Mouse (Mus musculus): ENCODE measurements around the gene Eno3. TPM values are rescaled to one million over a fixed set of nuclear protein-coding genes. Genes with fewer than 3 reads are reported as not detected.

Eno3 gene
- total RNA-seq, 1 experiment from 2014 or later, result 414 TPM

DNA sequence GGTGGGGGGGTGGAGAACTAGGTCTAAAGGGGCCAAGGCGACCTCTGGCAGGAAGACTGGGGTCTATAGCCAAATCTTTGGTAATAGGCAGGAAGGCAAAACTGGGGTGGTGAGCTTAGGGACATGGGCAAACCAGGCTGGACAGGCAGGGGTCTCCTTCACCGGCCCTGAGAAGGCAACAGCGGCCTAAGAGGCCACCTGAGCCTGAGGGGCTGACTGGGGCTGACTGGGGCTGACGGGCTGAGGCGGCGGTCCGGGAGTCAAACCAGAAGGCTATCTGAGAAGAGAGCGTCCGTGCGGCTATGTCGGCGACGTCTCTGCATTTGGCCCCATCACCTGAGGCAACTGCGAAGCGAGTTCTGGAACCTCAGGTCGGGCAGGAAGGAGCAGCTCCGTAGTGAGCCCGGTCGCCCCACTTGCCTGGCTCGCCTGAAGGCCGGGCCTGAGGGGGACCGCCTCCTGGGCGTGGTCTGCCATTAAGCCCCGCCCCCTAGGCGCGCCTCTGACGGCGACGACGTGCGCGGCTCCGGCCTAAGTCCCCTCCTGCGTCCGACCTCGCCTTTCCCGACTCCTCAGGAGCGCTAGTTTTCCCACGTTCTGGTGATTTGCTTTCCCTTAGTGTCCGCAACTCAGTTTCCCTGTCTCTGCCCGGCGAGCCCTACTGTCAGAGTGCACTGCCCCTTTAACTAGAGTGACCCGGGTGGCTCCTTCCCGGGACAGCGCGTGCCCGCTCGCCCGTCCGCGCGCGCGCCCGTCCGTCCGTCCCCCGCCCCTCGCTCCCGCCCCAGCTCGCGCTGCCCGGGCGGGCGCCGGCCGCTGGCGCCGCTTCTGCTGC is 42.9 kb downstream of the Eno3 start, which contains the start of the genes Inca1 and Kif1c:
Gene Inca1 (minus strand): TSS at position 434 of the 835 bp plus-strand sequence.
Gene Kif1c (plus strand): TSS at position 827 of the 835 bp plus-strand sequence.
- peak; percentile 94 for ATAC-seq (replicated peaks; ENCODE audit: insufficient number of reproducible peaks, low FRiP score, low TSS enrichment, poor library complexity, severe bottlenecking)

DNA sequence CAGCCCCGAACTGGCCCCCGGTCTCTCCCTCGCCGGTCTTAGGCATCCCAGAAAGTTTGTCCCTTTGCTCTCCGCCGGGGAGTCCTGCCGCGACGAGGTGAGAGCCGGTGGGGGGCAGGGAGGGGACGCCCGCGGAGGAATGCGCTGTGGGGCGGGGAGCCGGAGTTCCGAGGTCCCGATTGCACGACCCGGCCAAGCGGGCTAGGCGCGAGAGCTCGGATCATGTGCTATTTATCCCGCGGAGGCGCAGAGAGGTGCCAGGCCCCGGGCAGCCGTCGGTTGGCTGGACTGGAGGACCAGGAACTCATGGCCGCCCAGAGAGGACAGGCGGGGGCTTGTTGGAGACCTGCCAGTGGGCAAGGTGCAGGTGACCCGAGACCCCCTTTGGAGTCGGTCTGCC is 43.6 kb downstream of the Eno3 start:
- ATAC-seq (replicated peaks; ENCODE audit: insufficient number of reproducible peaks, low FRiP score, low TSS enrichment, poor library complexity, severe bottlenecking), result no peak

DNA sequence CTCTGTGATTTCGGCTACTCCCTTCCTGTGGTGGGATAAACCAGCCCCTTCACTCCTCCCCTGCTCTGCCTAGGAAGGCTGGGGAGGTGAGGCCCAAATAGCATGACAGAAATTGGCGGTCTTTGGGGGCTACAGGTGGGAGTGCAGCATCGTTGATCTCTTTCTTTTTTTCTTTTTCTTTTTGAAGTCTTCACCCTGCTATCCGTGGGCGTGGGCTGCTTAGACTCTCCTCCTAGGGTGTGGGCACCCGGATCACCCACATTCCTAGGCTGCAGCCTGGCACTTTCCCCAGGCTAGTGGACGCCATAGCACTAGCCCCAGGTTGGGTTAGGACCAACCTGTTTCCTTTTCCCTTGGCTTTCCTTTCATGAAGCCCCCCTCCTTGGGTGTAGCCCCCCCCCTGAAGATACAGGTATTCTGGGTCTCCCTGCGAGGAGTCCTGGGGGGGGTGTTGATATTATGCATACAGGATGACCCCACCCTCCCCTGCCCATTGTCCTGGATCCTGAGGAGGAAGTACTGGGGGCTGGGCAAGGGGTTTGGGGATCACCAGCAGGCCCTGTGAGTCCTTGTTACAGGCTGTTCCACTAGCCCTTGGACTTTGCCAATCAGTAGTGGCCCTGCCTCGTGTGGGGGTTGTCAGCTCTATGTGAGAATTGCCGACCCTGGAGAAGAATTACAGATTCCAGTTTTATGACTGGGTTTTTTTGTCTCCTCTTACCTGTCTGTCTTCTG is 44.4 kb downstream of the Eno3 start:
- no peak for ATAC-seq (replicated peaks; ENCODE audit: insufficient number of reproducible peaks, low FRiP score, low TSS enrichment, poor library complexity, severe bottlenecking)

DNA sequence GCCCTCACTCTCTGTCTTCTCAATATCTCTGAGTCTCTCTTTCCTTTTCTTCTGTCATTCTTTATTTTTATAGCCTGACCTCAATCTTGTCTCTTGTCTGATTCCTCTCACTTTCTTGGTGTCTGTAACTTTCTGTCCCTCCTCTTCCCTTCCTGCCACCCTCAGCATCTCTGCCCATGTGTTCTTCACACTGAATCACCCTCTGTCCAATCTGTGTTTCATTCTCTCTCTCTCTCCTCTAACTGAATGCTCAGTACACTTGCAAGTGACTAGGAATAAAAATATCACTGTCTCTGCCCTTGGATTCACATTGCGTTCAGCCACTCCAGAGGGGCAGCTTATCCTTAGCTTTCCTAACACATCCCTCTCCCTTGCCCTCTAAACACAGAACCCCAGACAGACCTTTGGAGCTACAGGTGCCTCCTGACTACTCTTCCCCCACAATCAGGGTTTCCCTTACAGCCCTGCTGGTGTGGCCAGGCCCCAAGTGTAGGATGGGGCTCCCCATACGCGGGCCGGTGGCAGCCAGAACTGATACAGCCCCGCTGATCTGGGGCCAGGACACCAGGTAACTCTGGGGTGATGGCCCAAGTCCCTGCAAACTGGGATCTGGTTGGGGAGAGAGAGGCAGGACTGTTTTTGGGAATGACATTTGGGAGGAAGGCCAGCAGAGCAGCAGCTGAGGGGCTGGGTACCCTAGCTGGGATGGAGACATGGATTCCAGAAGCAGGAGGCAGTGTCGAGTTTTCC is 45.2 kb downstream of the Eno3 start:
- ATAC-seq (replicated peaks; ENCODE audit: insufficient number of reproducible peaks, low FRiP score, low TSS enrichment, poor library complexity, severe bottlenecking), result no peak

DNA sequence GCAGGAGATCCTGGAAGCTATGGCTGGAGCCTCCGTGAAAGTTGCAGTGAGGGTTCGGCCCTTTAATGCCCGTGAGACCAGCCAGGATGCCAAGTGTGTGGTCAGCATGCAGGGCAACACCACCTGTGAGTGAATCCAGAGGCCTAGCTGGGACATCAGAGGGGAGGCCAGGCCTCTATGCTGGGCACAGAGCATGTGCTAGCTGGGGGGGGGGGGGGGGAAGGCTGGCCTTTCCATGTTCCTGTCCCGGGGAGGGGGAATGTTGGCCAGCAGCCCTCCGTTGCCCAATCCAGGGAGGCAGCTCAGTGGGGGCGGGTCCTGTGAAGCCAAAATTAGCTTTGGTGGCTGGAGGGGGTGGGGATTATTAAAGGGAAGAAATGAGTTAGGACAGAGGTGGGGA is 45.8 kb downstream of the Eno3 start:
- ATAC-seq (replicated peaks; ENCODE audit: insufficient number of reproducible peaks, low FRiP score, low TSS enrichment, poor library complexity, severe bottlenecking), result no peak

DNA sequence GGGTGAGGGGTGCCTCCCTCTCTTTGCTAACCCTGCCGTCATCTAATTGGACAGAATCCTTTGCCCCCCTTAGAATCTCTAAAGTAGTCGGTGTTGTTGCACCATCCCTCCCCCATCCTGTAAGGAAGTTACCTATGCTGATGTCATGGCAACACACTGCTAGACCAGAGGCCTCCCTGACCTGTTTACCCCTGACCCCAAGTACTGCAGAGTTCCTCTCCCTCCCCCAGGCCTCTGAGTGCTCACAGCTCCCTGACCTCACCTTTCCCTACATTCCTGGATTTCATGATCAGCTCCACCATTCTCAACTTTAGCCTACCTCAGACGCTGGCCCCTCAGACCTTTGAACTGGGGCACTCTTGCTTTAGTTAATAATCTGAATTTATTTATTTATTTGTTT is 49.1 kb downstream of the Eno3 start:
- no peak for ATAC-seq (replicated peaks; ENCODE audit: insufficient number of reproducible peaks, low FRiP score, low TSS enrichment, poor library complexity, severe bottlenecking)

DNA sequence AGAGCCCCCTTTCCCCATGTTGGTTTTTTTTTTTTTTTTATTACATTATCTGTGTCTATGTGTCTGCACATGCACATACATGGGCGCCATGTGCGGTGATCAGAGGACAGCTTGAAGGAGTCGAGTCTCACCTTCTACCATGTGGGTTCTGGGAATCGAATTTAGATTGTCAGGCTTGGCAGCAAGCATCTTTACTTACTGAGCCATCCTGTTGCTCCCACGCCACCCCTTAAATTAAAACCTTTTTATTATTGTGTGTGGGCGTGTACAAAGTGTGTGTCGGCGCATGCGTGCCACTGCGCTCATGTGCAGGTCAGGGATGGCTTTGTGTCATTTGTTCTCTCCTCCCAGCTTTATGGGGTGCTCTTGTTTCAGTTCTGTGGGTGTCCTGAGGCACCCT is 54.0 kb downstream of the Eno3 start:
- ATAC-seq (replicated peaks; ENCODE audit: insufficient number of reproducible peaks, low FRiP score, low TSS enrichment, poor library complexity, severe bottlenecking), result no peak

Other genes starting within 250 kb of the Eno3 start
- gene Pelp1, start 247.2 kb upstream of the Eno3 start, total RNA-seq (2017), result 1.6 to 4.9 TPM (median 2.1 TPM) in 3 replicates
- 94.2 to 148 TPM (median 113 TPM) in 3 replicates for gene Arrb2, start 224.6 kb upstream of the Eno3 start, total RNA-seq (2017)
- 37.7 to 56.2 TPM (median 52.1 TPM) in 3 replicates for gene Med11, start 205.3 kb upstream of the Eno3 start, total RNA-seq (2017)
- 0.21 TPM in 1 of 3 replicates, not detected in the others for gene Zmynd15, start 197.8 kb upstream of the Eno3 start, total RNA-seq (2017)
- gene Cxcl16, start 197.2 kb upstream of the Eno3 start, total RNA-seq (2017), result 1.6 to 3.5 TPM (median 2.8 TPM) in 3 replicates
- not detected in 3 replicates for gene Tm4sf5, start 152.0 kb upstream of the Eno3 start, total RNA-seq (2017)
- not detected in 3 replicates for gene Vmo1, start 142.6 kb upstream of the Eno3 start, total RNA-seq (2017)
- not detected in 3 replicates for gene Gltpd2, start 138.0 kb upstream of the Eno3 start, total RNA-seq (2017)
- gene Psmb6, start 131.8 kb upstream of the Eno3 start, total RNA-seq (2017), result 181 to 224 TPM (median 209 TPM) in 3 replicates
- gene Gm40193, start 124.3 kb upstream of the Eno3 start, total RNA-seq (2017), result not detected in 3 replicates
- gene Pld2, start 117.1 kb upstream of the Eno3 start, total RNA-seq (2017), result 5.1 to 22.0 TPM (median 11.1 TPM) in 3 replicates
- 50.8 to 81.3 TPM (median 55.8 TPM) in 3 replicates for gene Mink1, start 94.3 kb upstream of the Eno3 start, total RNA-seq (2017)
- gene 4930544D05Rik, start 41.4 kb upstream of the Eno3 start, total RNA-seq (2017), result not detected in 3 replicates
- 2.1 to 17.4 TPM (median 5.5 TPM) in 3 replicates for gene Chrne, start 38.0 kb upstream of the Eno3 start, total RNA-seq (2017)
- 0.57 to 3.3 TPM in 2 of 3 replicates, not detected in the other for gene Gp1ba, start 18.1 kb upstream of the Eno3 start, total RNA-seq (2017)
- 89.4 to 129 TPM (median 90.9 TPM) in 3 replicates for gene Rnf167, start 10.0 kb upstream of the Eno3 start, total RNA-seq (2017)
- gene Slc25a11, start 9.7 kb upstream of the Eno3 start, total RNA-seq (2017), result 41.1 to 62.6 TPM (median 43.5 TPM) in 3 replicates
- gene Pfn1, start 2.6 kb upstream of the Eno3 start, total RNA-seq (2017), result 527 to 871 TPM (median 568 TPM) in 3 replicates
- gene Spag7, start 12.2 kb downstream of the Eno3 start, total RNA-seq (2017), result 49.1 to 78.2 TPM (median 76.7 TPM) in 3 replicates
- gene Camta2, start 30.9 kb downstream of the Eno3 start, total RNA-seq (2017), result 8.9 to 20.6 TPM (median 15.7 TPM) in 3 replicates
- 0.53 TPM in 1 of 3 replicates, not detected in the others for gene Inca1, start 43.0 kb downstream of the Eno3 start, total RNA-seq (2017)
- gene Kif1c, start 43.3 kb downstream of the Eno3 start, total RNA-seq (2017), result 27.3 to 30.6 TPM (median 30.3 TPM) in 3 replicates
- gene Zfp3, start 107.0 kb downstream of the Eno3 start, total RNA-seq (2017), result 2.1 to 6.5 TPM (median 2.1 TPM) in 3 replicates
- gene Scimp, start 155.4 kb downstream of the Eno3 start, total RNA-seq (2017), result 13.5 to 64.4 TPM (median 25.6 TPM) in 3 replicates
- gene Rabep1, start 187.6 kb downstream of the Eno3 start, total RNA-seq (2017), result 69.4 to 95.6 TPM (median 71.4 TPM) in 3 replicates